Mouse (Mus musculus) common myeloid progenitor, adult 5-6 weeks (primary cell): Measurements from ENCODE around the gene Pcsk7. TPM values are rescaled to one million over a fixed set of nuclear protein-coding genes. Genes with fewer than 3 reads are reported as not detected.

Experiments
- ATAC-seq: replicated peaks from 2 replicates; pipeline ENCODE4 v1.8.0; 2016; ENCODE audit warnings: low read depth, mild to moderate bottlenecking, moderate TSS enrichment, inconsistent platforms; ENCODE audit not compliant: poor library complexity, severe bottlenecking
- total RNA-seq: library from RNA; stranded (forward); fragments of 200-1000, 187-1606 nt; gene quantifications from 2 replicates; pipeline ENCODE4 v1.2.3, GENCODE M21; 2017

Gene Pcsk7
- total RNA-seq, 1 experiment from 2014 or later, result 12.0 TPM

- ATAC-seq, result no peak
Observed at GRCm38 (mm10) chr9:45958023-45958670, 51.9 kb downstream of the Pcsk7 start.

DNA sequence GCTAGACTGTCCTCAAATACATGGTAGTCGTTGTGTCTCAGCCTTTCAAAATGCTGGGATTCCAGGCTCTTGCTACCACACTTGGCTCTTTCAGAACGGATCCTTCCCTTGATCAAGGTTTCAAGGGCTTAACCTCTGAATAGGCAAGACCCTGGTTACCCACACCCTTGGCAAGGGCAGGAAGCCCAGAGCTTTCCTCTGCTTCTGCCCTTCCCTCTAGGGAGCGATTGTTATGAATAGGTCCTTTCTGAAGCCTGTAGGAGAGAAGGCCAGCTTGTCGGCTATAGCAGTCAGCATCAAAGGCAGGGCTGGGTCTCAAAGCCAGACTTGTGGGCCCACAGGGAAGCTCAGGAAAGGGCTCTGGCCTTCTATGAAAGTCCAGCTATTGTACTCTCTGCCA lies 52.6 kb downstream of the Pcsk7 start:
- ATAC-seq, result no peak

GRCm38 (mm10) chr9:45959661-45960060 lies 53.4 kb downstream of the Pcsk7 start:
- ATAC-seq, result peak; percentile 42

GRCm38 (mm10) chr9:45961855-45962254 lies 55.6 kb downstream of the Pcsk7 start:
- ATAC-seq, result peak; percentile 50

GRCm38 (mm10) chr9:45963577-45963976 lies 57.3 kb downstream of the Pcsk7 start:
- no peak for ATAC-seq

DNA sequence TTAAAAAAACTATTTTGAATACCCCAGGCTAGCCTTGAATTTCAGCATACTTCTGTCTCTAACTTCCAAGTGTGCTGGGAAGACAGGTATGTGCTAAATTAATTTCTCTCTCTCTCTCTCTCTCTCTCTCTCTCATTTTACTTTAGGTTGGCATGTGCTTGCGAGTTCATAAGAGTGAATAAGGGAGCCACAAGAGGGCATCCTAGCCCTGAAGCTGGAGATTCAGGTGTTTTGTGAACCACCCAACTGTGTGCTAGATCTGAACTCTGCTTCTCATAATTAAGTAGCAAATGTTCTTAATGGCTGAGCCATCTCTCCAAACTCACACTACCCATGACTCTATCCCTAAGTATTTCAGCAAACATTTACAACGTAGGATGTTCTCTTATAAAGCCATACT lies 70.6 kb downstream of the Pcsk7 start:
- ATAC-seq, result no peak

Other genes starting within 250 kb of the Pcsk7 start
- 12.4 and 13.8 TPM in 2 replicates for gene Cep164, start 77.8 kb upstream of the Pcsk7 start, total RNA-seq
- gene Bace1, start 67.9 kb upstream of the Pcsk7 start, total RNA-seq, result 9.0 and 13.7 TPM in 2 replicates
- gene Rnf214, start 414 bp downstream of the Pcsk7 start, total RNA-seq, result 21.4 and 40.1 TPM in 2 replicates
- gene Tagln, start 29.6 kb downstream of the Pcsk7 start, total RNA-seq, result not detected in 2 replicates
- 21.9 and 39.9 TPM in 2 replicates for gene Sidt2, start 48.8 kb downstream of the Pcsk7 start, total RNA-seq
- 88.3 and 101 TPM in 2 replicates for gene Pafah1b2, start 106.2 kb downstream of the Pcsk7 start, total RNA-seq
- 21.1 and 25.1 TPM in 2 replicates for gene Sik3, start 106.3 kb downstream of the Pcsk7 start, total RNA-seq